Mouse (Mus musculus): ENCODE data around the gene Opcml.

Gene Opcml

DNA sequence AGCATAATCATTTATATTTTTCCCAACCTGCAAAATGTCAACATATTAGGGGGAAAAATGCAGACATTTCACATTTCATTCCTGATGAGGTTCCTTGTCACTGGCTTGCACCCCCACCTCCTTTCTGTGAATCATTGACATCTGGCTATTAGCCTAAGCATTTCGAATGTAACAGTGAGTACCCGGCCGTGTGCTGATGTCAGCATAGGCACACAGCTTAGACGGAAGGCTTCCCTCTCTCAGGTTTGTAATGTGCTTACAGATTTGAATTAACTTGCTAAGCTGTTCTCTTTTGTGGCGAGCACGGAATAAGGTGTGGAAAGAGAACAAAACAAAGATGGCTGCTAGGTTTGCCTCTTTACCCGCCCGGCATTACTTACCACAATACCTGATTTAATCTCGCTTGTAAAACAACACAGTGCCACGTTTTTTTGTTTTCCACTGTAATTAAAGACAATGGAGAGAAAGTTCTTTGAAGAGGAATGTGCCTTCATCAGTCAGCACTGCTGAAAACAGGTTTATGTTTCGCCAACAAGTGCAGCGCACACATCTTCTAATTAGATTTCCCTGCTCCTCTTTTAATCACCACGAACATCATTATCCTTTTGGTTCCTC is 1121.1 kb downstream of the Opcml start:
- in situ Hi-C loops (cut with MboI, MseI) = no loop called here

DNA sequence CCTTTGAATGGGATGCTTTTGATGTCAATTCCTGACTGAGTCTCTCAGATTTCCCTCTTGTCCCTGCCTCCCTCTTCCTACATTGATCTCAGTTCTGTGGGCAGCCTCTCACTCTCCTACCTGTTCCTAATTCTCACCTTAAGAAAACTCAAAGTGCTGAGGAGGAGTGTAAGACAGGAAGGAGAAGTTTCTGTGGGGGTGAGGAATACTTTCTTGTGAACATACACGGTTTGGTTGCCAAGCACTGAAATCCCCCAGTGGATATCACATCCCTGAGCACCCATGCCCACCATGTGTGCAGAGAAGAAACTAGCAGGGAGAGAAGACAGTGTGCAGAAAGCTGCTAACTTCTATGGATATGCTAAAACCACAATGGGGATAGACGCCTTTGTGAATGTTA is 1141.5 kb downstream of the Opcml start:
- in situ Hi-C loops (cut with MboI, MseI) = no loop called here

- in situ Hi-C loops (cut with MboI, MseI) = no loop called here
These were observed 1146.6 kb downstream of the Opcml start for GRCm38 (mm10) chr9:28937163-28937562.

DNA sequence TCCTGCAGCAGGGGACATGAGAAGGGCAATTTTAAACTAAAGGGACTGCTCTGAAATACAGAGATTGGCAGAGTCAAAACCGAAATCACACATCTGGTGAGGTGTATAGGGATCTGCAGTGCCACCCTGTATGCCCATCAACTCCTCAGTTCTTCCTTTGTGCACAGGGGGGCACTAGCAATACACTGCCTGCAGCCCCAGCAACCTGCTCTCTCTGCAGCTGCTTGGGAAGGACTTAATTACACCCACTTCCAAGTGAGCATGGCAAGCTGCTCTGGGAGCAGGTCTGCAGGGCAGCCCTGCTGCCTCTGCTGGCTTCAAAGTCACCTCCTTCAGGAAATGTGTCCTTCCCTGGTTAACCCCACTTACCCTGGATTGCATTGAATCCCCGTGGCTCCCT is 1147.4 kb downstream of the Opcml start:
- in situ Hi-C loops (cut with MboI, MseI) = no loop called here

- in situ Hi-C loops (cut with MboI, MseI) = no loop called here
These were observed 1150.3 kb downstream of the Opcml start for GRCm38 (mm10) chr9:28940901-28941300.

GRCm38 (mm10) chr9:28969455-28969854 is 1178.9 kb downstream of the Opcml start:
- in situ Hi-C loops (cut with MboI, MseI) = no loop called here
